Mouse (Mus musculus): ENCODE results near the gene Trmt112. TPM values are rescaled to one million over a fixed set of nuclear protein-coding genes. Genes with fewer than 3 reads are reported as not detected.

Trmt112 gene
- polyA plus RNA-seq, 1 experiment = 264 TPM

GRCm38 (mm10) chr19:6871574-6872271, 37.8 kb upstream of the Trmt112 start:
- Histone ChIP-seq H3K79me2 (ENCODE audit: control insufficient read depth, insufficient read depth) (no peaks in the 10 kb centered on the region), H3K36me3 (ENCODE audit: control insufficient read depth, insufficient read depth) (no peaks in the 10 kb centered on the region), H3K27me3 (ENCODE audit: control insufficient read depth, insufficient read depth, insufficient read length) (no peaks in the 10 kb centered on the region), H3K4me3 (ENCODE audit: insufficient read depth, poor library complexity, severe bottlenecking) (no peak overlapping the region), H3ac (ENCODE audit: control insufficient read depth, insufficient read length, low read depth) (no peak overlapping the region), H3K79me3 (ENCODE audit: low read depth) (no peaks in the 10 kb centered on the region)
- TF ChIP-seq CTCF (IDR thresholded peaks at IDR 0.05; ENCODE audit: control insufficient read depth, insufficient read depth, insufficient read length) (peak; percentile 27), USF1 (IDR thresholded peaks at IDR 0.05; ENCODE audit: low read depth) (no peak), FOSL1 (IDR thresholded peaks at IDR 0.05; ENCODE audit: insufficient read depth, low read length, poor library complexity, severe bottlenecking) (no peak), MAX (IDR thresholded peaks at IDR 0.05) (no peak)

GRCm38 (mm10) chr19:6872701-6873100, 36.8 kb upstream of the Trmt112 start:
- Histone ChIP-seq H3K36me3 (ENCODE audit: control insufficient read depth, insufficient read depth) (no peaks in the 10 kb centered on the region), H3K79me3 (ENCODE audit: low read depth) (no peaks in the 10 kb centered on the region), H3K79me2 (ENCODE audit: control insufficient read depth, insufficient read depth) (no peaks in the 10 kb centered on the region), H3K4me3 (ENCODE audit: insufficient read depth, poor library complexity, severe bottlenecking) (no peak overlapping the region), H3K27me3 (ENCODE audit: control insufficient read depth, insufficient read depth, insufficient read length) (no peaks in the 10 kb centered on the region), H3ac (ENCODE audit: control insufficient read depth, insufficient read length, low read depth) (no peak overlapping the region)
- TF ChIP-seq USF1 (IDR thresholded peaks at IDR 0.05; ENCODE audit: low read depth) = no peak
- no peak for TF ChIP-seq CTCF (IDR thresholded peaks at IDR 0.05; ENCODE audit: control insufficient read depth, insufficient read depth, insufficient read length)
- TF ChIP-seq CEBPB (IDR thresholded peaks at IDR 0.05; ENCODE audit: low read depth) = no peak
- TF ChIP-seq MYOG (IDR thresholded peaks at IDR 0.05; ENCODE audit: control insufficient read depth, extremely low read depth, insufficient read length) = no peak
- TF ChIP-seq MYOD1 (IDR thresholded peaks at IDR 0.05; ENCODE audit: control insufficient read depth, insufficient read length, low read depth) = no peak

- Histone ChIP-seq H3ac (ENCODE audit: control insufficient read depth, insufficient read length, low read depth) (no peak overlapping the region), H3K27me3 (ENCODE audit: control insufficient read depth, insufficient read depth, insufficient read length) (no peaks in the 10 kb centered on the region), H3K4me3 (ENCODE audit: insufficient read depth, poor library complexity, severe bottlenecking) (no peak overlapping the region), H3K79me2 (ENCODE audit: control insufficient read depth, insufficient read depth) (no peaks in the 10 kb centered on the region), H3K36me3 (ENCODE audit: control insufficient read depth, insufficient read depth) (no peaks in the 10 kb centered on the region), H3K79me3 (ENCODE audit: low read depth) (no peaks in the 10 kb centered on the region)
- no peak for TF ChIP-seq MYOG (IDR thresholded peaks at IDR 0.05; ENCODE audit: control insufficient read depth, extremely low read depth, insufficient read length)
- peak; percentile 51 for TF ChIP-seq USF1 (IDR thresholded peaks at IDR 0.05; ENCODE audit: low read depth)
These were observed 35.2 kb upstream of the Trmt112 start for GRCm38 (mm10) chr19:6874257-6874656.

GRCm38 (mm10) chr19:6875834-6876233, 33.7 kb upstream of the Trmt112 start:
- H3K36me3 ChIP-seq (ENCODE audit: control insufficient read depth, insufficient read depth) = no peaks in the 10 kb centered on the region
- H3K4me3 ChIP-seq (ENCODE audit: insufficient read depth, poor library complexity, severe bottlenecking) = no peak overlapping the region
- no peaks in the 10 kb centered on the region for H3K79me3 ChIP-seq (ENCODE audit: low read depth)
- H3K27me3 ChIP-seq (ENCODE audit: control insufficient read depth, insufficient read depth, insufficient read length) = no peaks in the 10 kb centered on the region
- no peaks in the 10 kb centered on the region for H3K79me2 ChIP-seq (ENCODE audit: control insufficient read depth, insufficient read depth)
- H3ac ChIP-seq (ENCODE audit: control insufficient read depth, insufficient read length, low read depth) = no peak overlapping the region
- TF ChIP-seq MYOG (IDR thresholded peaks at IDR 0.05; ENCODE audit: control insufficient read depth, extremely low read depth, insufficient read length) = no peak
- no peak for TF ChIP-seq USF1 (IDR thresholded peaks at IDR 0.05; ENCODE audit: low read depth)
- TF ChIP-seq FOSL1 (IDR thresholded peaks at IDR 0.05; ENCODE audit: insufficient read depth, low read length, poor library complexity, severe bottlenecking) = no peak
- TF ChIP-seq MYOD1 (IDR thresholded peaks at IDR 0.05; ENCODE audit: control insufficient read depth, insufficient read length, low read depth) = no peak
- TF ChIP-seq CTCF (IDR thresholded peaks at IDR 0.05; ENCODE audit: control insufficient read depth, insufficient read depth, insufficient read length) = no peak
- TF ChIP-seq CEBPB (IDR thresholded peaks at IDR 0.05; ENCODE audit: low read depth) = no peak

GRCm38 (mm10) chr19:6876799-6877198, 32.7 kb upstream of the Trmt112 start:
- H3K79me3 ChIP-seq (ENCODE audit: low read depth) = no peaks in the 10 kb centered on the region
- no peaks in the 10 kb centered on the region for H3K36me3 ChIP-seq (ENCODE audit: control insufficient read depth, insufficient read depth)
- H3K4me3 ChIP-seq (ENCODE audit: insufficient read depth, poor library complexity, severe bottlenecking) = no peak overlapping the region
- no peaks in the 10 kb centered on the region for H3K27me3 ChIP-seq (ENCODE audit: control insufficient read depth, insufficient read depth, insufficient read length)
- H3K79me2 ChIP-seq (ENCODE audit: control insufficient read depth, insufficient read depth) = no peaks in the 10 kb centered on the region
- TF ChIP-seq MAX (IDR thresholded peaks at IDR 0.05) = peak; percentile 39
- peak; percentile 98 for TF ChIP-seq FOSL1 (IDR thresholded peaks at IDR 0.05; ENCODE audit: insufficient read depth, low read length, poor library complexity, severe bottlenecking)
- peak; percentile 40 for TF ChIP-seq MYOD1 (IDR thresholded peaks at IDR 0.05; ENCODE audit: control insufficient read depth, insufficient read length, low read depth)
- TF ChIP-seq CTCF (IDR thresholded peaks at IDR 0.05; ENCODE audit: control insufficient read depth, insufficient read depth, insufficient read length) = no peak
- TF ChIP-seq MYOG (IDR thresholded peaks at IDR 0.05; ENCODE audit: control insufficient read depth, extremely low read depth, insufficient read length) = no peak
- TF ChIP-seq CEBPB (IDR thresholded peaks at IDR 0.05; ENCODE audit: low read depth) = peak; percentile 93
- peak; percentile 97 for TF ChIP-seq USF1 (IDR thresholded peaks at IDR 0.05; ENCODE audit: low read depth)
- no peak overlapping the region for H3ac ChIP-seq (ENCODE audit: control insufficient read depth, insufficient read length, low read depth)

- no peaks in the 10 kb centered on the region for H3K79me2 ChIP-seq (ENCODE audit: control insufficient read depth, insufficient read depth)
- no peaks in the 10 kb centered on the region for H3K36me3 ChIP-seq (ENCODE audit: control insufficient read depth, insufficient read depth)
- no peak overlapping the region for H3K4me3 ChIP-seq (ENCODE audit: insufficient read depth, poor library complexity, severe bottlenecking)
- TF ChIP-seq FOSL1 (IDR thresholded peaks at IDR 0.05; ENCODE audit: insufficient read depth, low read length, poor library complexity, severe bottlenecking) = no peak
- no peak for TF ChIP-seq MYOG (IDR thresholded peaks at IDR 0.05; ENCODE audit: control insufficient read depth, extremely low read depth, insufficient read length)
- no peak for TF ChIP-seq CTCF (IDR thresholded peaks at IDR 0.05; ENCODE audit: control insufficient read depth, insufficient read depth, insufficient read length)
- TF ChIP-seq USF1 (IDR thresholded peaks at IDR 0.05; ENCODE audit: low read depth) = no peak
- no peak for TF ChIP-seq MYOD1 (IDR thresholded peaks at IDR 0.05; ENCODE audit: control insufficient read depth, insufficient read length, low read depth)
- TF ChIP-seq CEBPB (IDR thresholded peaks at IDR 0.05; ENCODE audit: low read depth) = no peak
- no peak for TF ChIP-seq MAX (IDR thresholded peaks at IDR 0.05)
- no peaks in the 10 kb centered on the region for H3K79me3 ChIP-seq (ENCODE audit: low read depth)
- no peak overlapping the region for H3ac ChIP-seq (ENCODE audit: control insufficient read depth, insufficient read length, low read depth)
- no peaks in the 10 kb centered on the region for H3K27me3 ChIP-seq (ENCODE audit: control insufficient read depth, insufficient read depth, insufficient read length)
These were observed 31.5 kb upstream of the Trmt112 start for GRCm38 (mm10) chr19:6877965-6878364.

Measured in C2C12 (cell line).